Mouse (Mus musculus) bone marrow macrophage, adult 2 months (primary cell): ENCODE measurements around the gene Klhdc10.

Experiments used
- CTCF ChIP-seq: IDR thresholded peaks from 2 replicates; pipeline ENCODE4 v1.5.1; 2012; ENCODE audit warnings: low read depth, mild to moderate bottlenecking, low read length, moderate library complexity
- POLR2A ChIP-seq: IDR thresholded peaks from 2 replicates; pipeline ENCODE4 v1.6.1; 2012; ENCODE audit warnings: mild to moderate bottlenecking, low read depth, low read length, borderline replicate concordance

- TF ChIP-seq CTCF (no peak), POLR2A (peak; percentile 60; the same call in 1 of the 2 replicates)
These were observed 10.7 kb upstream of the Klhdc10 start, which contains the start of gene Zc3hc1 for GRCm38 (mm10) chr6:30390714-30391697.
